In genomic region chr5:75149880-75150279, GRCm38 (mm10) we compare ENCODE assay signal across 8 mouse cellular contexts. TPM values are rescaled to one million over a fixed set of nuclear protein-coding genes. Genes with fewer than 3 reads are reported as not detected.
DNase-seq lines count a peak whose midpoint lies in the region; ATAC-seq lines count a peak whose summit lies in the region.

No protein-coding gene starts in this region.

- H3K36me3 ChIP-seq in midbrain, embryonic 12.5 days = no peaks in the 10 kb centered on the region
- H3K36me3 ChIP-seq in midbrain, embryonic 15.5 days (replicated peaks) = no peaks in the 10 kb centered on the region
- no peaks in the 10 kb centered on the region for H3K36me3 ChIP-seq in intestine, embryonic 16.5 days (ENCODE audit: control insufficient read depth, insufficient read depth, low read length)
- H3K36me3 ChIP-seq in neural tube, embryonic 12.5 days = no peaks in the 10 kb centered on the region

- under 1% methylated on average over 11 of the region's 11 CpGs for WGBS in midbrain, embryonic 12.5 days
- 0% methylated on average over 11 of the region's 11 CpGs for WGBS in midbrain, embryonic 15.5 days
- WGBS in intestine, embryonic 16.5 days = 5% methylated on average over 11 of the region's 11 CpGs
- under 1% methylated on average over 11 of the region's 11 CpGs for WGBS in neural tube, embryonic 12.5 days

- H3K9ac ChIP-seq in midbrain, embryonic 12.5 days (replicated peaks) = no peak overlapping the region
- H3K9ac ChIP-seq in midbrain, embryonic 15.5 days = no peak overlapping the region
- peak overlapping the region; percentile 45 for H3K9ac ChIP-seq in intestine, embryonic 16.5 days (ENCODE audit: low read depth, low read length)
- H3K9ac ChIP-seq in neural tube, embryonic 12.5 days = no peak overlapping the region

- no peaks in the 10 kb centered on the region for H3K9me3 ChIP-seq in midbrain, embryonic 12.5 days
- H3K9me3 ChIP-seq in midbrain, embryonic 15.5 days = no peaks in the 10 kb centered on the region
- H3K9me3 ChIP-seq in intestine, embryonic 16.5 days (ENCODE audit: control insufficient read depth, low read length) = no peaks in the 10 kb centered on the region
- no peaks in the 10 kb centered on the region for H3K9me3 ChIP-seq in neural tube, embryonic 12.5 days

- peaks cover 49% of the 10 kb centered on the region for H3K4me1 ChIP-seq in midbrain, embryonic 12.5 days
- peaks cover 39% of the 10 kb centered on the region for H3K4me1 ChIP-seq in midbrain, embryonic 15.5 days
- H3K4me1 ChIP-seq in intestine, embryonic 16.5 days (ENCODE audit: control insufficient read depth, insufficient read depth, low read length) = peaks cover 24% of the 10 kb centered on the region
- peaks cover 45% of the 10 kb centered on the region for H3K4me1 ChIP-seq in neural tube, embryonic 12.5 days

- peak overlapping the region; percentile 4; the same call in 1 of the 2 replicates for H3K4me2 ChIP-seq in midbrain, embryonic 12.5 days (replicated peaks)
- no peak overlapping the region for H3K4me2 ChIP-seq in midbrain, embryonic 15.5 days
- H3K4me2 ChIP-seq in intestine, embryonic 16.5 days (ENCODE audit: low read depth, low read length) = peak overlapping the region; percentile 50; the same call in 1 of the 2 replicates
- peak overlapping the region; percentile 51 for H3K4me2 ChIP-seq in neural tube, embryonic 12.5 days (replicated peaks)

- peaks cover 96% of the 10 kb centered on the region for H3K27me3 ChIP-seq in midbrain, embryonic 12.5 days
- peaks cover 73% of the 10 kb centered on the region for H3K27me3 ChIP-seq in midbrain, embryonic 15.5 days (replicated peaks)
- peaks cover 49% of the 10 kb centered on the region for H3K27me3 ChIP-seq in intestine, embryonic 16.5 days (replicated peaks; ENCODE audit: control insufficient read depth, insufficient read depth, low read length)
- peaks cover 76% of the 10 kb centered on the region for H3K27me3 ChIP-seq in neural tube, embryonic 12.5 days (replicated peaks)

- DNase-seq in gastrocnemius, postnatal 10 days = peak; percentile 42
- no peak for DNase-seq in spleen, postnatal 10 days (ENCODE audit: low spot score in 2 of 2)
- no peak for DNase-seq in frontal cortex, postnatal 36 days (ENCODE audit: low spot score in 2 of 2)
- no peak for DNase-seq in cerebellum, adult 9-10 months

- no peak overlapping the region for H3K27ac ChIP-seq in midbrain, embryonic 12.5 days (replicated peaks)
- no peak overlapping the region for H3K27ac ChIP-seq in midbrain, embryonic 15.5 days
- H3K27ac ChIP-seq in intestine, embryonic 16.5 days (ENCODE audit: low read length) = peak overlapping the region; percentile 51; the same call in 1 of the 2 replicates
- no peak overlapping the region for H3K27ac ChIP-seq in neural tube, embryonic 12.5 days

- no peak overlapping the region for H3K4me3 ChIP-seq in midbrain, embryonic 12.5 days
- no peak overlapping the region for H3K4me3 ChIP-seq in midbrain, embryonic 15.5 days
- H3K4me3 ChIP-seq in intestine, embryonic 16.5 days (ENCODE audit: low read length) = peak overlapping the region; percentile 11; the same call in 1 of the 2 replicates
- peak overlapping the region; percentile 16; the same call in 1 of the 2 replicates for H3K4me3 ChIP-seq in neural tube, embryonic 12.5 days

- ATAC-seq in midbrain, embryonic 12.5 days (ENCODE audit: low FRiP score, low read depth) = peak; percentile 16; the same call in 1 of the 2 replicates
- no peak for ATAC-seq in midbrain, embryonic 15.5 days (replicated peaks)
- ATAC-seq in intestine, embryonic 16.5 days = no peak
- no peak for ATAC-seq in neural tube, embryonic 12.5 days (ENCODE audit: low FRiP score, low read depth)

RNA-seq across cellular contexts. Expression of gene Pdgfra, which starts 2.2 kb away (rescaled TPM):
- polyA plus RNA-seq in midbrain, embryonic 12.5 days (2016; fragmentation: Nextera tagmentation; extraction: Ambion mirVana) = 15.7 and 23.2 TPM in 2 replicates
- 11.1 and 11.3 TPM in 2 replicates for polyA plus RNA-seq in midbrain, embryonic 15.5 days (2015; fragmentation: Nextera tagmentation; extraction: Ambion mirVana)
- total RNA-seq in gastrocnemius, postnatal 10 days (2021) = 10 to 100 TPM; 48.9 to 52.1 TPM
- 27.7 and 29.4 TPM in 2 replicates for polyA plus RNA-seq in intestine, embryonic 16.5 days (2015; fragmentation: Nextera tagmentation; extraction: Ambion mirVana)
- polyA plus RNA-seq in neural tube, embryonic 12.5 days (2016; fragmentation: Nextera tagmentation; extraction: Ambion mirVana) = 23.9 and 24.4 TPM in 2 replicates

Comparison
In these comparisons a context has a peak if more than half of its experiments do, and no peak if none do; other contexts are left out.
1. H3K4me3 ChIP-seq: peak in intestine, embryonic 16.5 days (single experiment) and neural tube, embryonic 12.5 days (single experiment); none in midbrain, embryonic 12.5 days (single experiment) and midbrain, embryonic 15.5 days (single experiment).